Mouse (Mus musculus) embryonic fibroblast, embryonic 13.5 days (primary cell): Measurements from ENCODE around the gene P2ry12.

Experiments
- CTCF ChIP-seq: IDR thresholded peaks from 2 replicates; pipeline ENCODE4 v1.5.1; 2011; ENCODE audit warnings: mild to moderate bottlenecking, control low read depth, low read length, moderate library complexity, borderline replicate concordance; ENCODE audit not compliant: insufficient read depth
- POLR2A ChIP-seq: IDR thresholded peaks from 2 replicates; pipeline ENCODE4 v1.6.1; 2011; ENCODE audit warnings: low read depth, mild to moderate bottlenecking, control low read depth, low read length, moderate library complexity

GRCm38 (mm10) chr3:59250454-59250853 lies 12.2 kb downstream of the P2ry12 start:
- TF ChIP-seq POLR2A, result no peak
- TF ChIP-seq CTCF, result no peak
